In genomic region chr6:87811675-87812338, GRCm38 (mm10) we compare ENCODE assay signal across 8 mouse cellular contexts. TPM values are rescaled to one million over a fixed set of nuclear protein-coding genes. Genes with fewer than 3 reads are reported as not detected.
DNase-seq lines count a peak whose midpoint lies in the region; ATAC-seq lines count a peak whose summit lies in the region.

Gene Rab43, minus strand, starts transcription at chr6:87812164.

- peak; percentile 91 for DNase-seq in adipocyte (ENCODE audit: low spot score)
- peak; percentile 91 for DNase-seq in embryo, embryonic 10 days (ENCODE audit: low spot score)
- DNase-seq in gastrocnemius, postnatal 14 days, result peak; percentile 94
- DNase-seq in left cerebral cortex, postnatal 10 days (ENCODE audit: extremely low spot score in 1 of 2, low spot score in 2 of 2), result peak; percentile 76 to 96
- DNase-seq in right cerebral cortex, postnatal 25 days, result peak; percentile 91
- DNase-seq in urinary bladder, postnatal 4 days (ENCODE audit: low spot score in 2 of 2), result peak; percentile 91 to 94

- intact Hi-C loops in gastrocnemius, postnatal 14 days (cut with DNase I; ENCODE audit: low total_unique reads), result no loop called here
- intact Hi-C loops in left cerebral cortex, postnatal 10 days (cut with DNase I), result no loop called here

- ATAC-seq in inflammation-experienced regulatory T-cells, adult 6 months, result peak; percentile 71
- ATAC-seq in megakaryocyte-erythroid progenitor cell, adult 5-6 weeks (replicated peaks; ENCODE audit: low FRiP score, low TSS enrichment, poor library complexity, severe bottlenecking), result peak; percentile 85

RNA-seq across cellular contexts. Expression of gene Rab43, which starts in this region (rescaled TPM):
- total RNA-seq in gastrocnemius, postnatal 14 days (2021), result 10 to 100 TPM in 1 of 2 experiments, 1 to 10 TPM in 1; 7.9 to 13.2 TPM
- polyA plus RNA-seq in inflammation-experienced regulatory T-cells, adult 6 months (2017; shearing (Covaris generic)), result 10 to 100 TPM; 11.1 to 18.7 (median 15.7) TPM
- 10 to 100 TPM; 17.4 to 17.6 TPM for total RNA-seq in left cerebral cortex, postnatal 10 days (2021)
- total RNA-seq in megakaryocyte-erythroid progenitor cell, adult 5-6 weeks (2014; fragmentation: Nextera tagmentation), result 49.7 and 51.5 TPM in 2 replicates
- total RNA-seq in megakaryocyte-erythroid progenitor cell, adult 5-6 weeks (2017), result 4.5 and 9.9 TPM in 2 replicates

Comparison
In these comparisons a context has a peak if more than half of its experiments do, and no peak if none do; other contexts are left out.
1. Peak in every context shown above with its lines: DNase-seq and ATAC-seq.